Mouse (Mus musculus): ENCODE measurements around the gene Ndufa10.

Ndufa10 gene

DNA sequence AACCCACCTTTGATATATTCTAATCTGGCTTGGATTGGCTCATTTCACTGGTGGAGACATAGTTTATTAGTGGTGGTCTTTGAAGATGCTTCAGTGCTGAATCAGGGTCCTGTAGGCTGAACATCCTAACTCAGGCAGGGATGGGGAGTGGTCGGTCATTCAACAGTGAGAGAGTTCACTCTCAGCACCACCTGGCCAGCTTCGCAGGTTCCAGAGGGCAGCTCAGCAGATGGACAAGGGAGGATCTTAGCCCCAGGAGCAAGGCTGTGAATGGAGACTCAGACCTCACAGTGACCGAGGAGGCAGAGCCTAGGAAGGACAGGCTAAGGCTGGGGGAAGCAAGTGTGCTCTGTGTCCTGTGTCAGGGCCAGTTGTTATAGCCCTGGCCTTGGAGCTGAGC lies 42.2 kb downstream of the Ndufa10 start:
- DNase-seq (ENCODE audit: low read depth) = no peak

DNA sequence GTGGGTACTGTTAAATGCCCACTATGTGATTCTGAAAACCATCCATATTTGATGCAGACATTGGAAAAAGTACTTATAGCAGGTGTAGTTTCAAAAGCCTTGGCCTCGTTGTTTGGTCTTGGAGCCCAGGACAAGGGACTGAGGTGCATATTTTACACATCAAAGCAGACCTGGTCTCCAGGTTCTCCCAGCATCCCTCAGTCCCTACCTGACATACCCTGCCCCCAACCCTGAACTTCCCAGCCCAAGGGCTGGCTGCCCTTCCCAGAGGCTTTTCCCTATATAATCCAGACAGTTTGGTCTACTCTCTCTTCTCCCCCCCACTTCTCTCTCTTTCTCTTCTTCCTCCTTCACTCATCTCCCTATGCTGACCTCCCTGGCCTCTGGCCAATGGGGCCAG lies 42.7 kb downstream of the Ndufa10 start:
- no peak for DNase-seq (ENCODE audit: low read depth)

GRCm38 (mm10) chr1:92424714-92425113 lies 48.9 kb downstream of the Ndufa10 start:
- DNase-seq (ENCODE audit: low read depth) = no peak

- no peak for DNase-seq (ENCODE audit: low read depth)
These were observed 68.5 kb downstream of the Ndufa10 start for GRCm38 (mm10) chr1:92405131-92405530.

GRCm38 (mm10) chr1:92400556-92400955 lies 73.1 kb downstream of the Ndufa10 start:
- DNase-seq (ENCODE audit: low read depth) = no peak

DNA sequence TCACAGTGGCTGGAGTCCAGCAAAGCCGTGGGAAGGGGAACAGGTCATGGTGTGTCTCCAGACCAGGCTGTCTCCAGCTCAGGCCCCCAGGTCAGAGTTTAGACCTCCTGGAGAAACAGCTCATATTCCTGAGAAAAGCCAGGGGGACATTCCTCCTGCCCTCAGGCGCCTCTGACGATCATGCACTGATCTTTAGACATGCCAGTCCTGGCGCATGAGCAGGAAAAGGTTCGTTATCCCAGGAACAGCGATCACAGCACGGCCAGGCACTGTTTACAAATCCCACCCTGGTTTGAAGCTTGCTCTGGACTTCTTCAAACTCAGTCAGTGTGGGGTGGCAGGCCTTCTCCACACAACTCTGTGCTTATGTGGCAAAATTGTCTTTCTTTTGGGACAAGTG lies 75.1 kb downstream of the Ndufa10 start:
- no peak for DNase-seq (ENCODE audit: low read depth)

DNA sequence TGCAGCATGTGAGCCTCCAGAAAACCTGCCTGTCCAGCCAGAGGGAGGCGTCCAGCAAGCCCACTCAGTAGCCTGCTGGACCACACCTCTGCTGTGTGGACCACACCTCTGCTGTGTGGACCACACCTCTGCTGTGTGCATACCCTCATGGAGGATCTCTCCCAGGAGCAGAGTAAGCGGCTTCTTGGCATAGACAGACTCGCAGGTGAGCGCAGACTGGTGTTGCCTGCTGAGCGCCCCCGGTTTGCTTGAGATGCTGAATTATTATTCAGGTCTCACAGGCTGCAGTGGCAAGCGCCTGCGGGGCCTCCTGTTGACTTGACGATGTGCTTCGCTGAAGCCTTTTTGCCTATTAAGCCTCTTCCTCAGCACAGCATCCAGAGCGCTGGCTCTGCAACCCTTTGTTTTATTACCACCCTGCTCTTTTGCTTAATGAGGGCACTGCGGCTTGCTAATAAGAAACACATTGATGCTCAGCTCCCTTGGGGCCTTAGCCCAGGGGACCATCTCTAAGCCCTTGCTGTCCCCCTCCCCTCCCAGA lies 76.1 kb downstream of the Ndufa10 start:
- DNase-seq (ENCODE audit: low read depth) = no peak

- peak; percentile 28 for DNase-seq (ENCODE audit: low read depth)
These were observed 79.4 kb downstream of the Ndufa10 start for GRCm38 (mm10) chr1:92394279-92394678.

- no peak for DNase-seq (ENCODE audit: low read depth)
These were observed 80.5 kb downstream of the Ndufa10 start for GRCm38 (mm10) chr1:92393166-92393565.
